Mouse (Mus musculus): ENCODE data around the gene Noxa1. TPM values are rescaled to one million over a fixed set of nuclear protein-coding genes. Genes with fewer than 3 reads are reported as not detected.

Gene Noxa1
- polyA plus RNA-seq, 1 experiment from 2014 or later: 5.8 TPM

DNA sequence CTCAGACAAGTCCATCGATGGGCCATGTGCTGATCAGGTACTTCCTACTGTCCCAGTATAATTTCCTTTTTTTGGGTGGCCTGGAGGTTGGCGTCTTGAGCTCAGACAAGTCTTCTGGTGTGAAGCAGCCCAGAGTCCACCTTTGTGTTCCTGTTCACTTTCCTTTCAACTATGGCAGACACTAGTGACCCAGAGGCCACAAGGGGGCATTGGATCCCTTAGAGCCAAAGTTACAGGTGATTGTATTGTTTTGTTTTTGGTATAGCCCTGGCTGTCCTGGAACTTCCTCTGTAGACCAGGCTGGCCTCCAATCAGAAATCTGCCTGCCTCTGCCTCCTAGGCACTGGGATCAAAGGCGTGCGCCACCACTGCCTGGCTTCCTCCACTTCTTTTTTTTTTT, 22.6 kb downstream of the Noxa1 start:
- Histone ChIP-seq H3K36me3 (ENCODE audit: control insufficient read depth, insufficient read depth) (no peaks in the 10 kb centered on the region; the same call in 1 of the 2 replicates), H3K4me2 (replicated peaks; ENCODE audit: low read depth) (no peak overlapping the region), H3K27ac (ENCODE audit: low read depth, low read length) (no peak overlapping the region), H3K9ac (ENCODE audit: low read depth, low read length) (no peak overlapping the region), H3K9me3 (ENCODE audit: control insufficient read depth) (no peaks in the 10 kb centered on the region), H3K4me3 (ENCODE audit: low read depth, low read length) (no peak overlapping the region), H3K4me1 (replicated peaks; ENCODE audit: control insufficient read depth, insufficient read depth, low read length) (no peaks in the 10 kb centered on the region), H3K27me3 (replicated peaks; ENCODE audit: control insufficient read depth, insufficient read depth, low read length) (no peaks in the 10 kb centered on the region)
- peak; percentile 54 for TF ChIP-seq CTCF (IDR thresholded peaks at IDR 0.05; ENCODE audit: low read depth)
- 89% methylated on average over 4 of the region's 4 CpGs for WGBS
- ATAC-seq: no peak

- no peak overlapping the region for H3K9ac ChIP-seq (ENCODE audit: low read depth, low read length)
Observed at GRCm38 (mm10) chr2:25069537-25069936, 25.4 kb downstream of the Noxa1 start.

GRCm38 (mm10) chr2:25066552-25066951, 28.4 kb downstream of the Noxa1 start:
- Histone ChIP-seq H3K4me1 (replicated peaks; ENCODE audit: control insufficient read depth, insufficient read depth, low read length) (no peaks in the 10 kb centered on the region), H3K36me3 (ENCODE audit: control insufficient read depth, insufficient read depth) (peaks cover 10% of the 10 kb centered on the region; the same call in 1 of the 2 replicates), H3K9ac (ENCODE audit: low read depth, low read length) (no peak overlapping the region), H3K9me3 (ENCODE audit: control insufficient read depth) (no peaks in the 10 kb centered on the region), H3K4me3 (ENCODE audit: low read depth, low read length) (no peak overlapping the region), H3K4me2 (replicated peaks; ENCODE audit: low read depth) (no peak overlapping the region), H3K27me3 (replicated peaks; ENCODE audit: control insufficient read depth, insufficient read depth, low read length) (no peaks in the 10 kb centered on the region), H3K27ac (ENCODE audit: low read depth, low read length) (no peak overlapping the region)
- TF ChIP-seq CTCF (IDR thresholded peaks at IDR 0.05; ENCODE audit: low read depth): no peak
- 83% methylated on average over 4 of the region's 4 CpGs for WGBS
- ATAC-seq: no peak

More at GRCm38 (mm10) chr2:25069537-25069936, 25.4 kb downstream of the Noxa1 start:
- H3K9me3 ChIP-seq (ENCODE audit: control insufficient read depth): no peaks in the 10 kb centered on the region
- no peaks in the 10 kb centered on the region for H3K4me1 ChIP-seq (replicated peaks; ENCODE audit: control insufficient read depth, insufficient read depth, low read length)
- TF ChIP-seq CTCF (IDR thresholded peaks at IDR 0.05; ENCODE audit: low read depth): no peak
- no peak overlapping the region for H3K4me2 ChIP-seq (replicated peaks; ENCODE audit: low read depth)
- no peak overlapping the region for H3K4me3 ChIP-seq (ENCODE audit: low read depth, low read length)
- H3K27me3 ChIP-seq (replicated peaks; ENCODE audit: control insufficient read depth, insufficient read depth, low read length): no peaks in the 10 kb centered on the region
- no peaks in the 10 kb centered on the region; the same call in 1 of the 2 replicates for H3K36me3 ChIP-seq (ENCODE audit: control insufficient read depth, insufficient read depth)
- H3K27ac ChIP-seq (ENCODE audit: low read depth, low read length): no peak overlapping the region
- ATAC-seq: no peak
- WGBS: 63% methylated on average over 4 of the region's 4 CpGs

DNA sequence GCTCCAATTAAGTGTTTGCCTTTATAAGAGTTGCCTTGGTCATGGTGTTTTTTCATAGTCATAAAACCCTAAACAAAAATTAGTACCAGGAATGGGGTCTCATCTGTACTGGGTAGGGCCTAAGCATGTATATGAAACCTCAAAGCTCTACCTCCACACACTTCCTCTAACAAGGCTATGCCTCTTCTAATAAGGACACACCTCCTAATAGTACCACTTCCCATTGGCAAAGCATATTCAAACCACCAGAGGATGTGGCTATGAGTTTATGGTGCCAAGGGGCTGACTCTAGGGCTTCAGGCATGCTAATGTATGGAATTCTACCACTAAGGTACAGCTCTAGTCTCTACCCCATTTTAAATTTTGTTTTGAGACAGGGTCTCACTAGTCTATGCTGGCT, 29.4 kb downstream of the Noxa1 start:
- Histone ChIP-seq H3K4me2 (replicated peaks; ENCODE audit: low read depth) (no peak overlapping the region), H3K4me1 (replicated peaks; ENCODE audit: control insufficient read depth, insufficient read depth, low read length) (no peaks in the 10 kb centered on the region), H3K9me3 (ENCODE audit: control insufficient read depth) (no peaks in the 10 kb centered on the region), H3K4me3 (ENCODE audit: low read depth, low read length) (no peak overlapping the region), H3K9ac (ENCODE audit: low read depth, low read length) (no peak overlapping the region), H3K36me3 (ENCODE audit: control insufficient read depth, insufficient read depth) (peaks cover 19% of the 10 kb centered on the region; the same call in 1 of the 2 replicates), H3K27me3 (replicated peaks; ENCODE audit: control insufficient read depth, insufficient read depth, low read length) (no peaks in the 10 kb centered on the region), H3K27ac (ENCODE audit: low read depth, low read length) (no peak overlapping the region)
- ATAC-seq: no peak
- TF ChIP-seq CTCF (IDR thresholded peaks at IDR 0.05; ENCODE audit: low read depth): no peak

- WGBS: 88% methylated on average over 1 of the region's 1 CpGs
- Histone ChIP-seq H3K9me3 (ENCODE audit: control insufficient read depth) (no peaks in the 10 kb centered on the region), H3K4me2 (replicated peaks; ENCODE audit: low read depth) (no peak overlapping the region), H3K9ac (ENCODE audit: low read depth, low read length) (no peak overlapping the region), H3K4me1 (replicated peaks; ENCODE audit: control insufficient read depth, insufficient read depth, low read length) (no peaks in the 10 kb centered on the region), H3K27me3 (replicated peaks; ENCODE audit: control insufficient read depth, insufficient read depth, low read length) (no peaks in the 10 kb centered on the region), H3K36me3 (ENCODE audit: control insufficient read depth, insufficient read depth) (peaks cover 30% of the 10 kb centered on the region; the same call in 1 of the 2 replicates), H3K27ac (ENCODE audit: low read depth, low read length) (no peak overlapping the region), H3K4me3 (ENCODE audit: low read depth, low read length) (no peak overlapping the region)
- no peak for TF ChIP-seq CTCF (IDR thresholded peaks at IDR 0.05; ENCODE audit: low read depth)
- ATAC-seq: no peak
Observed at GRCm38 (mm10) chr2:25064285-25064684, 30.7 kb downstream of the Noxa1 start.

GRCm38 (mm10) chr2:25063523-25063922, 31.4 kb downstream of the Noxa1 start:
- H3K9ac ChIP-seq (ENCODE audit: low read depth, low read length): no peak overlapping the region
- H3K4me1 ChIP-seq (replicated peaks; ENCODE audit: control insufficient read depth, insufficient read depth, low read length): no peaks in the 10 kb centered on the region
- ATAC-seq: no peak
- no peaks in the 10 kb centered on the region for H3K27me3 ChIP-seq (replicated peaks; ENCODE audit: control insufficient read depth, insufficient read depth, low read length)
- H3K9me3 ChIP-seq (ENCODE audit: control insufficient read depth): no peaks in the 10 kb centered on the region
- no peak overlapping the region for H3K4me2 ChIP-seq (replicated peaks; ENCODE audit: low read depth)
- TF ChIP-seq CTCF (IDR thresholded peaks at IDR 0.05; ENCODE audit: low read depth): no peak
- peaks cover 30% of the 10 kb centered on the region; the same call in 1 of the 2 replicates for H3K36me3 ChIP-seq (ENCODE audit: control insufficient read depth, insufficient read depth)
- no peak overlapping the region for H3K4me3 ChIP-seq (ENCODE audit: low read depth, low read length)
- no peak overlapping the region for H3K27ac ChIP-seq (ENCODE audit: low read depth, low read length)
- 92% methylated on average over 5 of the region's 5 CpGs for WGBS

- no peak for TF ChIP-seq CTCF (IDR thresholded peaks at IDR 0.05; ENCODE audit: low read depth)
- H3K4me1 ChIP-seq (replicated peaks; ENCODE audit: control insufficient read depth, insufficient read depth, low read length): 0 out of 2 replicates have a peak, but pooled peaks cover 2% of the 10 kb centered on the region
- no peak overlapping the region for H3K4me2 ChIP-seq (replicated peaks; ENCODE audit: low read depth)
- H3K9ac ChIP-seq (ENCODE audit: low read depth, low read length): no peak overlapping the region
- no peak for ATAC-seq
- H3K4me3 ChIP-seq (ENCODE audit: low read depth, low read length): no peak overlapping the region
- no peaks in the 10 kb centered on the region for H3K9me3 ChIP-seq (ENCODE audit: control insufficient read depth)
- H3K27me3 ChIP-seq (replicated peaks; ENCODE audit: control insufficient read depth, insufficient read depth, low read length): no peaks in the 10 kb centered on the region
- 85% methylated on average over 7 of the region's 7 CpGs for WGBS
- H3K27ac ChIP-seq (ENCODE audit: low read depth, low read length): no peak overlapping the region
- H3K36me3 ChIP-seq (ENCODE audit: control insufficient read depth, insufficient read depth): peaks cover 41% of the 10 kb centered on the region
Observed at GRCm38 (mm10) chr2:25058926-25059325, 36.0 kb downstream of the Noxa1 start.
